In the genomic region with DNA sequence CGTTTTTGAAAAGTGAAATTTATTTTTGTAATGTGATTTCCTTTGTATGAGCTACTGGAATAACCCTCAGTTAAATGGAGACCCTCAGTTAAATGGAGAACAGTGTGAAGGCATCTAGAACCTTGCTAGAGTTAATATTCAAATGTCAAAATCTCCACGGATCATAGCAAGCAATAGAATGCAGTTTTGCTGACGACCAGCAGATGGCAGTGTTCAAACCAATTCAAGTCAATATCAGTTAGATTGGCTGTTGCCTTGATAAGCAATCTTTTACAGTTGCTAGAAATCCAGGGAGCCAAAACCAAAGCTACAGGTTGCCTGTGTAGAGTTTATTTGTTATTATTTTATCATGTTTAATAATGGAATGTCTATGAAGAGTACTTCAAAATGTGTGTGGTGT, we compare ENCODE assay signal across 10 mouse cellular contexts. TPM values are rescaled to one million over a fixed set of nuclear protein-coding genes. Genes with fewer than 3 reads are reported as not detected.
DNase-seq lines count a peak whose midpoint lies in the region; ATAC-seq and TF ChIP-seq lines count a peak whose summit lies in the region.
"Had no signal": no experiment of that assay in that cellular context is flagged by ENCODE, and none has a peak within 500 bp of the region (broad histone marks: within the 10 kb centered on the region; RNA-seq: fewer than 3 reads in every experiment).

No protein-coding gene starts in this region.

- H3K4me3 ChIP-seq in kidney, embryonic 16.5 days (ENCODE audit: low read length), result no peak overlapping the region
- H3K4me3 ChIP-seq in E14TG2a.4 (replicated peaks; ENCODE audit: low read length), result no peak overlapping the region
- H3K4me3 ChIP-seq: liver, embryonic 15.5 days had no signal

- peak; percentile 58 for DNase-seq in kidney, adult 18-20 months
- DNase-seq in adrenal gland, postnatal 36 days, result peak; percentile 39 to 68
- peak; percentile 27 to 29 for DNase-seq in frontal cortex, postnatal 25 days (ENCODE audit: low spot score in 2 of 2)
- peak; percentile 68 to 74 for DNase-seq in layer of hippocampus, postnatal 10 days (ENCODE audit: low spot score in 2 of 2)

- TF ChIP-seq CTCF in E14TG2a.4 (conservative IDR thresholded peaks at IDR 0.05; ENCODE audit: low read length), result peak; percentile 85

- no peak overlapping the region for H3K4me2 ChIP-seq in kidney, embryonic 16.5 days (replicated peaks; ENCODE audit: low read depth, low read length)
- H3K4me2 ChIP-seq: liver, embryonic 15.5 days had no signal

- 21% methylated on average over 3 of the region's 3 CpGs for WGBS in kidney, embryonic 16.5 days

- no peaks in the 10 kb centered on the region for H3K9me3 ChIP-seq in kidney, embryonic 16.5 days (ENCODE audit: low read length)
- no peaks in the 10 kb centered on the region for H3K9me3 ChIP-seq in E14TG2a.4 (ENCODE audit: low read length)
- H3K9me3 ChIP-seq: liver, embryonic 15.5 days had no signal

- no peaks in the 10 kb centered on the region for H3K36me3 ChIP-seq in kidney, embryonic 16.5 days (ENCODE audit: insufficient read depth, low read length)
- H3K36me3 ChIP-seq in E14TG2a.4 (ENCODE audit: insufficient read depth, low read length), result no peaks in the 10 kb centered on the region
- H3K36me3 ChIP-seq: liver, embryonic 15.5 days had no signal

- peaks cover 2% of the 10 kb centered on the region; the same call in 1 of the 2 replicates for H3K27me3 ChIP-seq in kidney, embryonic 16.5 days (ENCODE audit: insufficient read depth, low read length)
- H3K27me3 ChIP-seq in E14TG2a.4 (ENCODE audit: insufficient read depth, low read length), result peaks cover 4% of the 10 kb centered on the region; the same call in 1 of the 2 replicates
- H3K27me3 ChIP-seq: liver, embryonic 15.5 days had no signal

- ATAC-seq in kidney, embryonic 16.5 days (ENCODE audit: low FRiP score, low TSS enrichment), result no peak
- ATAC-seq in megakaryocyte-erythroid progenitor cell, adult 5-6 weeks (replicated peaks; ENCODE audit: low FRiP score, low TSS enrichment, poor library complexity, severe bottlenecking), result peak; percentile 65
- no peak for ATAC-seq in activated CD4-positive, CD25-positive, alpha-beta regulatory T cell, adult 4 months

- H3K9ac ChIP-seq in kidney, embryonic 16.5 days (replicated peaks; ENCODE audit: low read length), result no peak overlapping the region
- H3K9ac ChIP-seq: liver, embryonic 15.5 days had no signal

- H3K27ac ChIP-seq in kidney, embryonic 16.5 days (ENCODE audit: low read length), result no peak overlapping the region
- H3K27ac ChIP-seq: liver, embryonic 15.5 days had no signal

- H3K4me1 ChIP-seq in kidney, embryonic 16.5 days (ENCODE audit: insufficient read depth, low read length), result no peaks in the 10 kb centered on the region
- no peaks in the 10 kb centered on the region for H3K4me1 ChIP-seq in E14TG2a.4 (replicated peaks; ENCODE audit: low read depth, low read length)
- H3K4me1 ChIP-seq: liver, embryonic 15.5 days had no signal

RNA-seq across cellular contexts. Expression of gene Tmem182, which starts 2.6 kb away (rescaled TPM):
- 0.63 and 0.87 TPM in 2 replicates for polyA plus RNA-seq in kidney, embryonic 16.5 days (2015; fragmentation: Nextera tagmentation; extraction: Ambion mirVana)
- total RNA-seq in adrenal gland, postnatal 36 days (2021), result 1 to 10 TPM in 1 of 2 experiments, under 1 TPM in 1; 0.95 to 3.6 TPM
- total RNA-seq in layer of hippocampus, postnatal 10 days (2021), result under 1 TPM; 0.30 to 0.58 TPM
- total RNA-seq in megakaryocyte-erythroid progenitor cell, adult 5-6 weeks (2014; fragmentation: Nextera tagmentation), result not detected in 2 replicates
- total RNA-seq in megakaryocyte-erythroid progenitor cell, adult 5-6 weeks (2017), result not detected in 2 replicates
- not detected for polyA plus RNA-seq in activated CD4-positive, CD25-positive, alpha-beta regulatory T cell, adult 4 months (2017; shearing (Covaris generic))
- polyA plus RNA-seq: stomach, embryonic 14.5 days had no signal

RNA-seq across cellular contexts. Expression of gene Mfsd9, which starts 12.3 kb away (rescaled TPM):
- 5.9 and 7.2 TPM in 2 replicates for polyA plus RNA-seq in kidney, embryonic 16.5 days (2015; fragmentation: Nextera tagmentation; extraction: Ambion mirVana)
- 1 to 10 TPM; 1.8 to 3.9 TPM for total RNA-seq in adrenal gland, postnatal 36 days (2021)
- total RNA-seq in layer of hippocampus, postnatal 10 days (2021), result 1 to 10 TPM; 7.8 to 9.2 TPM
- 1.8 and 2.1 TPM in 2 replicates for total RNA-seq in megakaryocyte-erythroid progenitor cell, adult 5-6 weeks (2014; fragmentation: Nextera tagmentation)
- 1.7 and 4.7 TPM in 2 replicates for total RNA-seq in megakaryocyte-erythroid progenitor cell, adult 5-6 weeks (2017)
- 1 to 10 TPM in 1 of 2 experiments, under 1 TPM in 1; 0.81 to 1.1 TPM for polyA plus RNA-seq in activated CD4-positive, CD25-positive, alpha-beta regulatory T cell, adult 4 months (2017; shearing (Covaris generic))
